Mouse (Mus musculus) CH12.LX (cell line): ENCODE measurements around the gene Grip1.

Experiments used
- CHD1 ChIP-seq: IDR thresholded peaks from 2 replicates; pipeline ENCODE4 v1.6.1; 2012; ENCODE audit warnings: low read depth, low read length, improper control_type of control experiment, inconsistent platforms
- CHD2 ChIP-seq: IDR thresholded peaks from 2 replicates; pipeline ENCODE4 v1.6.1; 2011; ENCODE audit warnings: low read length, improper control_type of control experiment
- CTCF ChIP-seq, 2 experiments: IDR thresholded peaks in 1 of 2; conservative IDR thresholded peaks in 1 of 2; 2 replicates each; pipeline ENCODE4 v1.5.1; 2011 to 2012; ENCODE audit warnings: low read depth in 2 of 2, low read length in 2 of 2, improper control_type of control experiment in 1 of 2, inconsistent platforms in 1 of 2, mild to moderate bottlenecking in 1 of 2, moderate library complexity in 1 of 2
- HCFC1 ChIP-seq: IDR thresholded peaks from 2 replicates; pipeline ENCODE4 v1.6.1; 2012; ENCODE audit warnings: low read depth, mild to moderate bottlenecking, inconsistent platforms, low read length, improper control_type of control experiment
- KAT2A ChIP-seq: IDR thresholded peaks from 2 replicates; pipeline ENCODE4 v1.6.1; 2012; ENCODE audit warnings: low read length, improper control_type of control experiment, inconsistent platforms; ENCODE audit not compliant: insufficient replicate concordance
- NELFE ChIP-seq: IDR thresholded peaks from 2 replicates; pipeline ENCODE4 v1.6.1; 2011; ENCODE audit warnings: low read depth, low read length, improper control_type of control experiment
- POLR2A ChIP-seq: IDR thresholded peaks from 2 replicates; pipeline ENCODE4 v1.6.1; 2011; ENCODE audit warnings: low read depth, mild to moderate bottlenecking, improper control_type of control experiment, low read length
- POLR2AphosphoS2 ChIP-seq: IDR thresholded peaks from 2 replicates; pipeline ENCODE4 v1.6.1; 2011; ENCODE audit warnings: low read depth, low read length, improper control_type of control experiment
- RAD21 ChIP-seq: IDR thresholded peaks from 2 replicates; pipeline ENCODE4 v1.6.1; 2011; ENCODE audit warnings: low read depth, mild to moderate bottlenecking, low read length, improper control_type of control experiment, moderate library complexity
- RCOR1 ChIP-seq: conservative IDR thresholded peaks from 2 replicates; pipeline ENCODE4 v1.6.1; 2012; ENCODE audit warnings: low read depth, mild to moderate bottlenecking, inconsistent platforms, low read length, improper control_type of control experiment
- TBP ChIP-seq: conservative IDR thresholded peaks from 2 replicates; pipeline ENCODE4 v1.6.1; 2011; ENCODE audit warnings: low read depth, low read length, improper control_type of control experiment

- no peak for TF ChIP-seq CHD1
- TF ChIP-seq CHD2: peak; percentile 85; the same call in 1 of the 2 replicates
- TF ChIP-seq POLR2A: no peak
- no peak for TF ChIP-seq KAT2A
- no peak; a peak in 1 of 4 replicates for TF ChIP-seq CTCF (conservative IDR thresholded peaks at IDR 0.05 in 1 of 2, IDR thresholded peaks at IDR 0.05 in 1 of 2; ENCODE audit: low read depth in 2 of 2, low read length in 2 of 2)
- no peak for TF ChIP-seq POLR2AphosphoS2
- no peak for TF ChIP-seq HCFC1
- TF ChIP-seq RCOR1: no peak
- no peak for TF ChIP-seq NELFE
- TF ChIP-seq RAD21: no peak
- no peak for TF ChIP-seq TBP
Measured at GRCm38 (mm10) chr10:119608998-119609397, 155.4 kb downstream of the Grip1 start.
